Mouse (Mus musculus) embryonic facial prominence, embryonic 11.5 days (tissue): Measurements from ENCODE around the gene Mogat2. TPM values are rescaled to one million over a fixed set of nuclear protein-coding genes. Genes with fewer than 3 reads are reported as not detected.

ENCODE experiments used
- ATAC-seq: fragments of 200-750 bp; cut with Nextera tagmentation; replicated peaks from 2 replicates; pipeline ENCODE4 v1.8.0; 2017; ENCODE audit warnings: low read depth; ENCODE audit not compliant: insufficient number of reproducible peaks, low FRiP score, low TSS enrichment
- DNase-seq: peaks from one replicate; pipeline ENCODE4 v3.0.0-alpha.2; 2015; ENCODE audit warnings: low spot score
- H3K27ac ChIP-seq: fragments of 300-500 bp; sonication (generic); replicated peaks from 2 replicates; pipeline ENCODE4 v1.5.1; 2014; ENCODE audit warnings: mild to moderate bottlenecking, low read depth, low read length, control low read depth
- H3K27me3 ChIP-seq: fragments of 300-500 bp; sonication (generic); 2 replicates; pipeline ENCODE4 v1.6.1; 2014; ENCODE audit warnings: mild to moderate bottlenecking, low read length, moderate library complexity, mixed read lengths; ENCODE audit not compliant: control insufficient read depth, insufficient read depth
- H3K36me3 ChIP-seq: fragments of 300-500 bp; sonication (generic); replicated peaks from 2 replicates; pipeline ENCODE4 v1.6.1; 2014; ENCODE audit warnings: low read depth, mild to moderate bottlenecking, low read length, moderate library complexity, mixed read lengths; ENCODE audit not compliant: control insufficient read depth, insufficient read depth
- H3K4me1 ChIP-seq: fragments of 300-500 bp; sonication (generic); 2 replicates; pipeline ENCODE4 v1.6.1; 2014; ENCODE audit warnings: low read length, mixed read lengths; ENCODE audit not compliant: control insufficient read depth, insufficient read depth
- H3K4me2 ChIP-seq: fragments of 300-500 bp; sonication (generic); 2 replicates; pipeline ENCODE4 v1.6.1; 2014; ENCODE audit warnings: low read depth, mild to moderate bottlenecking, control low read depth, low read length, moderate library complexity
- H3K4me3 ChIP-seq: fragments of 300-500 bp; sonication (generic); 2 replicates; pipeline ENCODE4 v1.5.1; 2014; ENCODE audit warnings: low read depth, low read length, control low read depth
- H3K9ac ChIP-seq: fragments of 300-500 bp; sonication (generic); replicated peaks from 2 replicates; pipeline ENCODE4 v1.6.1; 2014; ENCODE audit warnings: mild to moderate bottlenecking, control low read depth, low read length
- H3K9me3 ChIP-seq: fragments of 300-500 bp; sonication (generic); replicated peaks from 2 replicates; pipeline ENCODE4 v1.6.1; 2016; ENCODE audit warnings: mild to moderate bottlenecking, low read length, inconsistent platforms, mixed read lengths; ENCODE audit not compliant: control insufficient read depth
- WGBS: fragments of 180-500 bp; shearing (Covaris S2); extraction: QIAGEN DNeasy Blood & Tissue Kit; methylation state at CpG from one replicate; pipeline ENCODE4 v1.1.7; 2014; 5-methylcytosine and 5-hydroxymethylcytosine counted together
- polyA plus RNA-seq: library from polyadenylated mRNA; unstranded; fragments of >200 nt; fragmentation: Nextera tagmentation; extraction: Ambion mirVana; gene quantifications from 2 replicates; pipeline ENCODE4 v1.2.1, GENCODE M21; 2014

Gene Mogat2
- polyA plus RNA-seq, 1 experiment from 2014 or later, result 12.5 TPM

DNA sequence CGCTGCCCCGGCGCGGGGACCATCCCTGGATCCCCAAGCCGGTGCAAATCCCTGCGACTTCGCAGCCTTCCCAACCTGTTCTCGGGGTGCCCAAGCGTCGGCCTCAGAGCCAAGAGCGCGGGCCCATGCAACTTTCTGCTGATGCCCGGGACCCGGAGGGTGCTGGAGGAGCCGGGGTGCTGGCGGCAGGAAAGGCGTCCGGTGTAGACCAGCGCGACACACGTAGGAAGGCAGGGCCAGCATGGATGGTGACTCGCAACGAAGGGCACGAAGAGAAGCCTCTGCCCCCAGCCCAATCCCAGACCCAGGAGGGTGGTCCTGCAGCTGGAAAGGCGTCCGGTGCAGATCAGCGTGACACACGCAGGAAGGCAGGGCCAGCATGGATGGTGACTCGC, 30.1 kb upstream of the Mogat2 start:
- Histone ChIP-seq H3K9ac (peak overlapping the region; percentile 57), H3K4me2 (peak overlapping the region; percentile 95), H3K27ac (no peak overlapping the region), H3K4me1 (peaks cover 5% of the 10 kb centered on the region), H3K4me3 (peak overlapping the region; percentile 54), H3K9me3 (no peaks in the 10 kb centered on the region), H3K27me3 (peaks cover 40% of the 10 kb centered on the region), H3K36me3 (no peaks in the 10 kb centered on the region)
- DNase-seq (no peak), ATAC-seq (peak; percentile 29; the same call in 1 of the 2 replicates)
- under 1% methylated on average over 29 of the region's 29 CpGs for WGBS

DNA sequence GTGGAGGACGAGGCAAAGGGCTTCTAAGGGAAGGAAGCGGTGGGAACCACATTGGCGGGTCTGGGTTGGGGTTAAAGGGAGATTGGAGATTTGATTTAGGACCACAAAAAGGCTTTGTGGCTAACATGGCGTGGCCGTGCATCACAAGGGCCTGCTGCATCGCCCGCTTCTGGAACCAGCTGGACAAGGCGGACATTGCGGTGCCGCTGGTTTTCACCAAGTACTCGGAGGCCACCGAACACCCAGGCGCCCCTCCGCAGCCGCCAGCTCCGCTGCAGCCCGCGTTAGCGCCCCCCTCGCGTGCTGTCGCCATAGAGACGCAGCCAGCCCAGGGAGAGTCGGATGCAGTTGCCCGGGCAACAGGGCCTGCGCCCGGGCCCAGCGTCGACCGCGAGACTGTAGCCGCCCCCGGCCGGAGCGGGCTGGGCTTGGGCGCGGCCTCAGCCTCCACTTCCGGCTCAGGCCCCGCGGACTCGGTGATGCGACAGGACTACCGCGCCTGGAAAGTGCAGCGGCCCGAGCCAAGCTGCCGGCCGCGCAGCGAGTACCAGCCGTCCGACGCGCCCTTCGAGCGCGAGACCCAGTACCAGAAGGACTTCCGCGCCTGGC, 29.6 kb upstream of the Mogat2 start:
- WGBS, result under 1% methylated on average over 52 of the region's 59 CpGs
- H3K27me3 ChIP-seq, result peaks cover 40% of the 10 kb centered on the region

DNA sequence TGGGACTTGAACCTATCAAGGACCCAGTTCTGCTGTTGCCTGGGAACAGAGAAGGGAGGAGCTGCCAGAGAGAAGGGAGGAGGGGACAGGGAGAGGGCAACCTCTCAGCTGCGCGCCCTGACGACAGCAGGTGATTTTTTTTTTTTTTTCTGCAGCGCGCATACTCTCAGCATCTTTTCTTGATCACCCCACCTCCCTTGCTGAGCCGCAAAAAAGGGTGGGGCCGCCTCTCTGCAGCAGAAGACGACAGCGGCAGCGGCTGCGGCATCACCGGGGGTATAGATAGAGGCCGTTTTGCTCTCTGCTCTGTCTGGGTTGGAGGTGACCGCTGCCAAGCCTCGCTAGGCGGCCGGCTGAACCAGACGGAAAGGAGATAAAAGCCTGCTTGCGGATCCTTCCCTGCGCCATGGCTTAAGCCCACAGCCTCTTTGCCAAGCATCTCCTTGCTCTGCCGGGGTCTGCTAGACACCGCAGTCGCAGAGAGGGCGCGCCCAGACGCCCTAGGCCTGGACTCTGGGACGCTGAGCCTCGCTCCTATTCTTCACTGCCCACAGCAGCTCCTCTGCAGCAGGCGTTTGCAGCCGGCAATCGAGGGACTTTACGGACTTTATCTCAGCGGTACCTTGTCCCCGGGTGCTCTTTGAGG, 29.0 kb upstream of the Mogat2 start, which contains the start of gene Map6:
Gene Map6, plus strand, starts transcription at position 197 of the 646 bp plus-strand sequence.
- Histone ChIP-seq H3K4me2 (peak within 1 kb of the TSS; percentile 95), H3K27ac (peak within 1 kb of the TSS; percentile 59), H3K9ac (peak within 1 kb of the TSS; percentile 57), H3K27me3 (peaks cover 40% of the 10 kb centered on the region), H3K4me1 (peaks cover 5% of the 10 kb centered on the region), H3K4me3 (peak within 1 kb of the TSS; percentile 54), H3K9me3 (no peaks in the 10 kb centered on the region), H3K36me3 (no peaks in the 10 kb centered on the region)
- peak; percentile 48 for DNase-seq
- ATAC-seq, result peak; percentile 46; the same call in 1 of the 2 replicates
- under 1% methylated on average over 34 of the region's 34 CpGs for WGBS

More for the DNA sequence above, 29.6 kb upstream of the Mogat2 start:
- Histone ChIP-seq H3K9ac (peak overlapping the region; percentile 57), H3K4me2 (peak overlapping the region; percentile 95), H3K27ac (peak overlapping the region; percentile 59), H3K4me3 (peak overlapping the region; percentile 54), H3K4me1 (peaks cover 5% of the 10 kb centered on the region), H3K9me3 (no peaks in the 10 kb centered on the region), H3K36me3 (no peaks in the 10 kb centered on the region)
- peak; percentile 91 for ATAC-seq
- peak; percentile 86 for DNase-seq

DNA sequence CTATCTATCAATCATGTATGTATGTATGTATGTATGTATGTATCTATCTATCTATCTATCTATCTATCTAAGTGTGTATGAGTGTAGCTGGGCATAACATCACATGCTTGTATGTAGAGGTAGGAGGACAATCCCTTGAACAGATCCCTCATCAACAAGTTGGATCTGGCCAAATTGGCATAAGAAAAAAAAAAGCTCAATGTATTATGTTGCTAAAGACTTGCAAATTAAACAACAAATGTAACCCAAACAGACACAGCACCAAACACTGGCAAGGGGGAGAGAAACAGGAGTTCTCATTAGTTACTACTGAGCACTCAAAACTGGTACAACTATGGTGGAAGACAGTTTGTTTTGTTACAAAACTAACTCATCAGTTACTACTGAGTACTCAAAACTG, 26.2 kb upstream of the Mogat2 start:
- ATAC-seq (no peak), DNase-seq (no peak)
- H3K9me3 ChIP-seq, result no peaks in the 10 kb centered on the region
- H3K4me3 ChIP-seq, result no peak overlapping the region
- no peak overlapping the region for H3K9ac ChIP-seq
- H3K4me1 ChIP-seq, result peaks cover 5% of the 10 kb centered on the region
- H3K27ac ChIP-seq, result no peak overlapping the region
- H3K36me3 ChIP-seq, result no peaks in the 10 kb centered on the region
- H3K4me2 ChIP-seq, result no peak overlapping the region
- peaks cover 37% of the 10 kb centered on the region for H3K27me3 ChIP-seq

DNA sequence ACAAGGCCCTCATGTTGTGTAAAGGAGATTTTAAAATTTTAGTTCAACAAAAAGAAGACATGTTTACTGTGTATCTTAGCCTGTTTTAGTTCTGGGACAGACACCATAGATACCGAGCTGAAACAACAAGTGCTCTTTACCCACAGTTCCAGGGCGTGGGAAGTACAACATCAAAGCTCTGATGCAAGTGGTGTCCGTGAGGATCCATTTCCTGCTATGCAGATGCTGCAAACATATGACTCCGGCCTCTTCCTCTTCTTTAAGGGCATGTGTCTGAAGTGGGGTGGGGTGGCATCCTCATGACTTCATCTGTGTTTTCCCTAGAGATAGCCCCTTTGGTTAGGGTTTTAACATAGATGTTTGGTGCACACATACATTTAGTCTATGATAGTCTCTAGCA, 25.1 kb upstream of the Mogat2 start:
- no peak for ATAC-seq

DNA sequence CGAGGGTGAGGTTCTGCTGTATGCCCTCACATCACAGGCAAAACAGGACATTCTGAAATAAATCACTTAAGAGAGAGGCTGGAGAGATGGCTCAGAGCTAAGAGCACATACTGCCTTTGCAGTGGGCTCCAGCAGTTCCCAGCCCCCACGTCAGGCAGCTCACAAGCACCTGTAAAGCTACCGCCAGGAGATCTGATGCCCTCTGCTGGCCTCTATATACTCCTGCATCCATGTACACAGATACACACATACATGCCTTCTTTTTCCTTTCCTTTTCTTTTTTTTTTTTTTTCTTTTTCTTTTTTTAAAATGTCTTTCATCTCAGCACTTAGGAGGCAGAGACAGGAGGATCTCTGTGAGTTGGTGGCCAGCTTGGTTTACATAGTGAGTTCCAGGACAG, 23.5 kb upstream of the Mogat2 start:
- Histone ChIP-seq H3K27ac (no peak overlapping the region), H3K9me3 (no peaks in the 10 kb centered on the region), H3K9ac (no peak overlapping the region), H3K27me3 (peaks cover 11% of the 10 kb centered on the region), H3K36me3 (no peaks in the 10 kb centered on the region), H3K4me2 (no peak overlapping the region), H3K4me1 (no peaks in the 10 kb centered on the region), H3K4me3 (no peak overlapping the region)
- no peak for DNase-seq
- ATAC-seq, result no peak
- 38% methylated on average over 3 of the region's 3 CpGs for WGBS

More for the DNA sequence above, 25.1 kb upstream of the Mogat2 start:
- H3K9me3 ChIP-seq, result no peaks in the 10 kb centered on the region
- H3K9ac ChIP-seq, result no peak overlapping the region
- peaks cover 27% of the 10 kb centered on the region for H3K27me3 ChIP-seq
- no peak overlapping the region for H3K4me3 ChIP-seq
- no peak for DNase-seq
- no peak overlapping the region for H3K4me2 ChIP-seq
- peaks cover 5% of the 10 kb centered on the region for H3K4me1 ChIP-seq
- no peak overlapping the region for H3K27ac ChIP-seq
- H3K36me3 ChIP-seq, result no peaks in the 10 kb centered on the region
- WGBS, result 60% methylated on average over 4 of the region's 4 CpGs

DNA sequence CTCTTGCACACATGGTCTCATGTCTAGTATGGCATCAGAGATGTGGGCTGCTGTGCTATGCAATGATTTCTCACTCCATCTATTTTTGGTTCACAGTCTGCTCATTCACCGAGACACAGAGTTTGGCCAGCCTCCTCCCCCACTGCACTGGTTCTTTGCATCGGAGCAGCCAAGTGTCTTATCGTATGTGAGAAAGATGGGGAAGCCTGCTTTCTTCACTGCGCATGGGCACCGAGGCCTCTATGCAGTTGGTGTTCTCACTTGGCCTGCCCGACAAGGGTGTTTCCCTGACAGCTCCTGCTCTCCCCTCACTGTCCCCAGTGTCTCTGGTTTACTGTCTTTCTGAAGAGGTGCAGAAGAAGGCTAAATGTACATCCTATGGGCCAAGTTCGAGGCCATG, 16.6 kb upstream of the Mogat2 start:
- ATAC-seq, result no peak
- WGBS, result 89% methylated on average over 7 of the region's 7 CpGs
- no peak for DNase-seq

DNA sequence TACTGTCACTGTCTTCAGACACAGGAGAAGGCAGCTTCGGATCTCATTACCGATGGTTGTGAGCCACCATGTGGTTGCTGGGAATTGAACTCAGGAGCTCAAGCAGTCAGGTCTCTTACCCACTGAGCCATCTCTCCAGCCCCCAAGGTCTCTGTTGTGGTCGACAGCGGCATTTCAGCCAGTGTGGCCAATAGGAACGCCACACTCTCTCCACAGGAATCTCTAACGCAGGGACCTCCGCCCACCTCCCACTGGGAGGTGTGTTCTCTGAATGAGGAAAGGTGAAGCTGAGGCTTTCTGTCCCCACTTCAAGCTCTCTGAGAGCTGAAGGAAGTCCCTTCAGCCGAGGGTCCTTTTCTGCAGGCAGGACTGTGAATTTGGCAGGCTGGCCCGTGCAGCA, 12.0 kb upstream of the Mogat2 start:
- Histone ChIP-seq H3K4me3 (no peak overlapping the region), H3K27ac (no peak overlapping the region), H3K9ac (no peak overlapping the region), H3K36me3 (no peaks in the 10 kb centered on the region), H3K9me3 (no peaks in the 10 kb centered on the region), H3K4me1 (no peaks in the 10 kb centered on the region), H3K27me3 (0 out of 2 replicates have a peak, but pooled peaks cover 3% of the 10 kb centered on the region), H3K4me2 (no peak overlapping the region)
- ATAC-seq (no peak), DNase-seq (no peak)
- WGBS, result 35% methylated on average over 9 of the region's 9 CpGs

More for the DNA sequence above, 16.6 kb upstream of the Mogat2 start:
- Histone ChIP-seq H3K4me3 (no peak overlapping the region), H3K4me1 (no peaks in the 10 kb centered on the region), H3K9me3 (no peaks in the 10 kb centered on the region), H3K36me3 (no peaks in the 10 kb centered on the region), H3K9ac (no peak overlapping the region), H3K27me3 (0 out of 2 replicates have a peak, but pooled peaks cover 3% of the 10 kb centered on the region), H3K27ac (no peak overlapping the region), H3K4me2 (no peak overlapping the region)
